Mouse (Mus musculus) embryo, embryonic 10.5 days (tissue): ENCODE results near the gene Mgrn1.
A peak's percentile ranks its signal among the peaks of the same experiment; 100 is the strongest.

Source experiments
- DNase-seq: peaks from one replicate; pipeline ENCODE4 v3.0.0-alpha.2; 2015; ENCODE audit warnings: low spot score

Mgrn1 gene

GRCm38 (mm10) chr16:4941016-4941415 lies 55.0 kb downstream of the Mgrn1 start:
- DNase-seq = no peak

GRCm38 (mm10) chr16:4942868-4943267 lies 56.8 kb downstream of the Mgrn1 start:
- DNase-seq = no peak

- DNase-seq = no peak
Measured at GRCm38 (mm10) chr16:4943431-4943830, 57.4 kb downstream of the Mgrn1 start.

- no peak for DNase-seq
Measured at GRCm38 (mm10) chr16:4945415-4945814, 59.4 kb downstream of the Mgrn1 start.

GRCm38 (mm10) chr16:4946155-4946554 lies 60.1 kb downstream of the Mgrn1 start:
- DNase-seq = no peak

GRCm38 (mm10) chr16:4947378-4947777 lies 61.3 kb downstream of the Mgrn1 start:
- no peak for DNase-seq

- no peak for DNase-seq
Measured at GRCm38 (mm10) chr16:4956609-4957008, 70.6 kb downstream of the Mgrn1 start.

- DNase-seq = no peak
Measured at GRCm38 (mm10) chr16:4957446-4957845, 71.4 kb downstream of the Mgrn1 start.

GRCm38 (mm10) chr16:4960260-4960659 lies 74.2 kb downstream of the Mgrn1 start:
- DNase-seq = no peak

- peak; percentile 7 for DNase-seq
Measured at GRCm38 (mm10) chr16:4963346-4963745, 77.3 kb downstream of the Mgrn1 start.

GRCm38 (mm10) chr16:4963797-4964709 lies 78.0 kb downstream of the Mgrn1 start, which contains the start of gene Anks3:
TSS of gene Anks3 (minus strand) at chr16:4964205.
- peak; percentile 95 for DNase-seq

GRCm38 (mm10) chr16:4964731-4965391 lies 78.8 kb downstream of the Mgrn1 start:
- DNase-seq = no peak

GRCm38 (mm10) chr16:4965392-4966129 lies 79.5 kb downstream of the Mgrn1 start:
- no peak for DNase-seq

- no peak for DNase-seq
Measured at GRCm38 (mm10) chr16:4968426-4968825, 82.4 kb downstream of the Mgrn1 start.

GRCm38 (mm10) chr16:4969055-4969843 lies 83.2 kb downstream of the Mgrn1 start:
- no peak for DNase-seq

- DNase-seq = no peak
Measured at GRCm38 (mm10) chr16:4971626-4972025, 85.6 kb downstream of the Mgrn1 start.

- no peak for DNase-seq
Measured at GRCm38 (mm10) chr16:4974521-4974920, 88.5 kb downstream of the Mgrn1 start.

GRCm38 (mm10) chr16:4976180-4976579 lies 90.1 kb downstream of the Mgrn1 start:
- no peak for DNase-seq

- DNase-seq = no peak
Measured at GRCm38 (mm10) chr16:4978275-4979051, 92.4 kb downstream of the Mgrn1 start.

GRCm38 (mm10) chr16:4979755-4980380 lies 93.8 kb downstream of the Mgrn1 start:
- peak; percentile 52 for DNase-seq
